Mouse (Mus musculus) kidney, embryonic 14.5 days (tissue): ENCODE results near the gene Tmem72. TPM values are rescaled to one million over a fixed set of nuclear protein-coding genes. Genes with fewer than 3 reads are reported as not detected.

Experiments used
- ATAC-seq: fragments of 200-750 bp; cut with Nextera tagmentation; 2 replicates; pipeline ENCODE4 v1.8.0; 2017; ENCODE audit warnings: moderate number of reproducible peaks, mild to moderate bottlenecking, moderate TSS enrichment, moderate library complexity; ENCODE audit not compliant: low FRiP score, low TSS enrichment
- H3K27ac ChIP-seq: fragments of 300-500 bp; sonication (generic); 2 replicates; pipeline ENCODE4 v1.5.1; 2014; ENCODE audit warnings: low read depth, mild to moderate bottlenecking, low read length, moderate library complexity, mixed read lengths
- H3K27me3 ChIP-seq: fragments of 300-500 bp; sonication (generic); 2 replicates; pipeline ENCODE4 v1.6.1; 2014; ENCODE audit warnings: mild to moderate bottlenecking, low read length; ENCODE audit not compliant: control insufficient read depth, insufficient read depth
- H3K36me3 ChIP-seq: fragments of 300-500 bp; sonication (generic); 2 replicates; pipeline ENCODE4 v1.6.1; 2014; ENCODE audit warnings: low read length, mixed read lengths; ENCODE audit not compliant: control insufficient read depth, insufficient read depth
- H3K4me1 ChIP-seq: fragments of 300-500 bp; sonication (generic); 2 replicates; pipeline ENCODE4 v1.6.1; 2014; ENCODE audit warnings: low read length, mixed read lengths; ENCODE audit not compliant: control insufficient read depth, insufficient read depth
- H3K4me2 ChIP-seq: fragments of 300-500 bp; sonication (generic); replicated peaks from 2 replicates; pipeline ENCODE4 v1.6.1; 2014; ENCODE audit warnings: low read depth, mild to moderate bottlenecking, low read length
- H3K4me3 ChIP-seq: fragments of 300-500 bp; sonication (generic); 2 replicates; pipeline ENCODE4 v1.5.1; 2014; ENCODE audit warnings: mild to moderate bottlenecking, low read length
- H3K9ac ChIP-seq: fragments of 300-500 bp; sonication (generic); 2 replicates; pipeline ENCODE4 v1.6.1; 2014; ENCODE audit warnings: low read depth, mild to moderate bottlenecking, low read length, moderate library complexity
- H3K9me3 ChIP-seq: fragments of 300-500 bp; sonication (generic); 2 replicates; pipeline ENCODE4 v1.6.1; 2016; ENCODE audit warnings: low read length; ENCODE audit not compliant: control insufficient read depth
- WGBS: fragments of 180-500 bp; shearing (Covaris S2); extraction: QIAGEN DNeasy Blood & Tissue Kit; methylation state at CpG from one replicate; pipeline ENCODE4 v1.1.7; 2014; 5-methylcytosine and 5-hydroxymethylcytosine counted together
- polyA plus RNA-seq: library from polyadenylated mRNA; unstranded; fragments of >200 nt; fragmentation: Nextera tagmentation; extraction: Ambion mirVana; gene quantifications from 2 replicates; pipeline ENCODE4 v1.2.1, GENCODE M21; 2014

The Tmem72 gene
- 1.4 and 1.8 TPM in 2 replicates for polyA plus RNA-seq

DNA sequence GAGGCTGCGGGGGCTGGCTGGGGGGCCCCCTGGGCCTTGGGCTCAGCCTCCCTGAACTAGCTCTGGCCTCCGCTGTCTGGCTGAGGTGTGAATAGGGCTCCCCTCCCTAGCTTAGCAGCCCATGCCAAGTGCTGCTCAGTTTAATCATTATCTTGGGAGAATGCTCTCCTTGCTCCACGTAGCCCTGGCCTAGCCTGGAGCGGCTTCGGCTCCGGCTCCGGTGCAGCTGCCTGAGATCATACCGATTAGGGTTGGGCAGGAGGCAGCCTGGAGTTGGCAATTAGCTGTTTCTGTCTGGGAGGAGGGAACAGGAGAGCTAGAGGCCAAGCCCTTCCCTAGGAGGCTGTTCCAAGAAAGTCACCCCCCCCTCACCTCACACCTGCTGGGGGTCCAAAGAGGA, at the start of gene Tmem72:
Tmem72 (minus strand) TSS at position 248 of the 400 bp plus-strand sequence.
- Histone ChIP-seq H3K4me2 (0 out of 2 replicates have a peak within 1 kb of the TSS, but pooled peaks have one; percentile 15), H3K27ac (no peak within 1 kb of the TSS), H3K9ac (no peak within 1 kb of the TSS), H3K9me3 (no peaks in the 10 kb centered on the region), H3K36me3 (no peaks in the 10 kb centered on the region), H3K4me3 (no peak within 1 kb of the TSS), H3K27me3 (no peaks in the 10 kb centered on the region), H3K4me1 (0 out of 2 replicates have a peak, but pooled peaks cover 4% of the 10 kb centered on the region)
- 70% methylated on average over 8 of the region's 8 CpGs for WGBS
- ATAC-seq: peak; percentile 92

DNA sequence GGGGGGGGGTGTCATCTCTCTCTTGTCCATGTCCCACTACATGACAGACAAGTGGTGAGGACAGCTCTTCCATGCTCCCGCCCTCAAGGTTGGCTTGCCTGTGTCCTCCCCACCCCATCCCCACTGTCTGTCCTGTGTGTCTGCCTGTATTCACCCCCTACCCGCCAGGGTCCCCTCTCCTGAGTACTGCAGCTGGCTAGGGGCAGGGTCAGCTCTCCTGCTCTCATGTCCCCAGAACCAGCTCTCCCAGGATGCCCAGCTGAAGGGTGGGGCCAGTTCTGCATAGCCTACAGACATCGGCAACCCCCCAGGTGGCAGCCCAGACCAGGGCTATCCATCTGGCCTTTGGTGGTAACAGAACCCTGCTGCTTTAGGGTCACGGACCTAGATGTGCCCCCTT, 47.8 kb upstream of the Tmem72 start:
- no peak for ATAC-seq
- Histone ChIP-seq H3K9ac (no peak overlapping the region), H3K36me3 (no peaks in the 10 kb centered on the region), H3K4me2 (no peak overlapping the region), H3K4me1 (no peaks in the 10 kb centered on the region), H3K27me3 (0 out of 2 replicates have a peak, but pooled peaks cover 3% of the 10 kb centered on the region), H3K27ac (no peak overlapping the region), H3K4me3 (no peak overlapping the region), H3K9me3 (no peaks in the 10 kb centered on the region)
- WGBS: 87% methylated on average over 4 of the region's 4 CpGs

GRCm38 (mm10) chr6:116762333-116762732, 45.6 kb upstream of the Tmem72 start:
- Histone ChIP-seq H3K27ac (no peak overlapping the region), H3K4me3 (no peak overlapping the region), H3K4me2 (no peak overlapping the region), H3K4me1 (no peaks in the 10 kb centered on the region), H3K27me3 (0 out of 2 replicates have a peak, but pooled peaks cover 3% of the 10 kb centered on the region), H3K9ac (no peak overlapping the region), H3K36me3 (no peaks in the 10 kb centered on the region), H3K9me3 (no peaks in the 10 kb centered on the region)
- 63% methylated on average over 3 of the region's 3 CpGs for WGBS
- no peak for ATAC-seq

DNA sequence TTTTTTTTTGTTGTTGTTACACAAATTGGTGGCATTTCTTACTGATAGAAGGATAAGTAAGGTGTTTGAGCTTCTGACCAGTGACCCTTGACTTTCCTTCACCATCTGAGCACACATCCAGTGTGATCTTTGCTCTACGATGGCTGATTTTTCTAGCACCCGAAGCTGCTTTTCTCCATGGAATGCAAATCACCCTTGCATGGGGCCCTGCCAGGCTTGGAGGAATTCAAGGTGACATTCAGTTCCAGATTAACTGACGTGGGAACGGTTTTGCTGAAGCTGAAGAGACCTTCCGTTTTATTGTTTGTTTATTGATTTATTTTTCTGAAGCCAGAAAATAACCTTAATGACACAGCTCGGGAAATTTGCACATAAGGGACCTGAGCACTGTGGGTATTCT, 43.5 kb upstream of the Tmem72 start:
- H3K4me3 ChIP-seq: no peak overlapping the region
- no peaks in the 10 kb centered on the region for H3K27me3 ChIP-seq
- WGBS: 75% methylated on average over 6 of the region's 6 CpGs
- H3K9ac ChIP-seq: no peak overlapping the region
- ATAC-seq: no peak
- no peak overlapping the region for H3K4me2 ChIP-seq
- no peak overlapping the region for H3K27ac ChIP-seq
- no peaks in the 10 kb centered on the region for H3K36me3 ChIP-seq
- no peaks in the 10 kb centered on the region for H3K9me3 ChIP-seq
- no peaks in the 10 kb centered on the region for H3K4me1 ChIP-seq

- Histone ChIP-seq H3K9ac (no peak overlapping the region), H3K4me2 (no peak overlapping the region), H3K27me3 (no peaks in the 10 kb centered on the region), H3K9me3 (no peaks in the 10 kb centered on the region), H3K36me3 (no peaks in the 10 kb centered on the region), H3K4me1 (no peaks in the 10 kb centered on the region), H3K4me3 (no peak overlapping the region), H3K27ac (no peak overlapping the region)
- no peak for ATAC-seq
- 85% methylated on average over 3 of the region's 3 CpGs for WGBS
Observed at GRCm38 (mm10) chr6:116756364-116756763, 39.7 kb upstream of the Tmem72 start.

DNA sequence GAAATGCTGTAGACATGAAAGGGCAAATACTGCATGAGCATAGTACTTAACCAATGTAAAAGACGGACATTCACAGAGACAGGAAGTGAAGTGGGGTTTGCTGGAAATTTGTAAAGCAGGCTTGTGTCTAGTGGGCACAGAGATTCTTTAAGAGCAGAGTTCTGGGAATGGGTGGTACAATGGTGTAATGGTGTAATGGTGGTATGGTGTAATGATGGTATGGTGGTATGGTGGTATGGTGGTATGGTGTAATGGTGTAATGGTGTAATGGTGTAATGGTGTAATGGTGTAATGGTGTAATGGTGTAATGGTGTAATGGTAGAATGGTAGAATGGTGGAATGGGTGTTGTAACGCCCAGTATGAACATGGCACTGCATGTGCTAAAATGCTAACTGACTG, 21.3 kb upstream of the Tmem72 start:
- ATAC-seq: no peak
- WGBS: 85% methylated on average over 2 of the region's 2 CpGs
- H3K9me3 ChIP-seq: no peaks in the 10 kb centered on the region

GRCm38 (mm10) chr6:116735361-116735760, 18.6 kb upstream of the Tmem72 start:
- Histone ChIP-seq H3K27ac (no peak overlapping the region), H3K4me3 (no peak overlapping the region)
- WGBS: 74% methylated on average over 5 of the region's 5 CpGs

More for the DNA sequence above, 21.3 kb upstream of the Tmem72 start:
- Histone ChIP-seq H3K9ac (no peak overlapping the region), H3K4me3 (no peak overlapping the region), H3K27ac (no peak overlapping the region), H3K4me2 (no peak overlapping the region), H3K4me1 (0 out of 2 replicates have a peak, but pooled peaks cover 3% of the 10 kb centered on the region), H3K27me3 (no peaks in the 10 kb centered on the region), H3K36me3 (no peaks in the 10 kb centered on the region)

GRCm38 (mm10) chr6:116733577-116733976, 16.9 kb upstream of the Tmem72 start:
- no peaks in the 10 kb centered on the region for H3K9me3 ChIP-seq

More at GRCm38 (mm10) chr6:116735361-116735760, 18.6 kb upstream of the Tmem72 start:
- Histone ChIP-seq H3K27me3 (no peaks in the 10 kb centered on the region), H3K4me1 (0 out of 2 replicates have a peak, but pooled peaks cover 3% of the 10 kb centered on the region), H3K9me3 (no peaks in the 10 kb centered on the region), H3K36me3 (no peaks in the 10 kb centered on the region), H3K4me2 (no peak overlapping the region), H3K9ac (no peak overlapping the region)
- no peak for ATAC-seq

DNA sequence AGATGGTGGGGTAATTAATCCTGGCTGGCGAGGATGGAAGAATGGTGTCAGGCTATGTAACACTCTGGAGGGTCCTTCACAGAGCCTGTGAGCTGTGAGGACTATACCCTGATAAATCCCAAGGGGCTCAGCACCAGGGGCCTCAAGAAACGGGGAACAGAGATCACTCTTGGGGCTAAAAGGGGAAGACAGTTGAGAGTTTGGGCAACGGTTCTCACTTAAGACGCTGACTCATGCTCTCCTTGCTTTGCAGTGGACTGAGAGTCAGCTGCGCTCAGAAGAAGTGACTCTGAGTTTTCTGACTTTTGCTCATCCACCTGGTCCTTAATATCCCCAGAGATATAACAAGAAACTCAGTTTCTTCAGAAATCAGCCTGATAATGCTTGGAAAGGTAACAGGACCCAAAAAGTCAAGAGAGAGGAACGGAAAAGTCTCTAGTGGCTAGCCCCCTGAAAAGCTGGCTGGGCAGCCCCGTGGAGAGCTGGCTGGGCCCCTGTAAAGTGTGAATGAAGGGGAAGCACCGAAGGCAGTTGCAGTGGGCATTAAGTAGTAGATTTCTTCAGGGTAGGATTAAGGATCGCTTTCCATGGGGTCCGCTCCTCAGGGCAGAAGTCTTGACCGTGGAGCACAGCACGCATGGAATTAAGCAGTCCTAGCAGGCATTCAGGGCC, 7.9 kb upstream of the Tmem72 start:
- Histone ChIP-seq H3K4me1 (no peaks in the 10 kb centered on the region), H3K4me2 (no peak overlapping the region), H3K4me3 (no peak overlapping the region), H3K9ac (no peak overlapping the region), H3K36me3 (no peaks in the 10 kb centered on the region), H3K27me3 (no peaks in the 10 kb centered on the region; the same call in 1 of the 2 replicates), H3K9me3 (no peaks in the 10 kb centered on the region), H3K27ac (no peak overlapping the region)
- WGBS: 78% methylated on average over 12 of the region's 12 CpGs
- no peak for ATAC-seq

More at GRCm38 (mm10) chr6:116733577-116733976, 16.9 kb upstream of the Tmem72 start:
- H3K4me2 ChIP-seq: no peak overlapping the region
- no peak for ATAC-seq
- no peaks in the 10 kb centered on the region for H3K36me3 ChIP-seq
- 70% methylated on average over 4 of the region's 4 CpGs for WGBS
- no peaks in the 10 kb centered on the region for H3K27me3 ChIP-seq
- no peak overlapping the region for H3K27ac ChIP-seq
- H3K4me3 ChIP-seq: no peak overlapping the region
- 0 out of 2 replicates have a peak, but pooled peaks cover 3% of the 10 kb centered on the region for H3K4me1 ChIP-seq
- H3K9ac ChIP-seq: no peak overlapping the region
